Mouse (Mus musculus): ENCODE data around the gene Scgb1a1. TPM values are rescaled to one million over a fixed set of nuclear protein-coding genes. Genes with fewer than 3 reads are reported as not detected.
"Not testable (repeated sequence)": the region's sequence is repeated elsewhere in the genome, so short reads cannot be mapped to it uniquely, and the experiment has no call there.

The Scgb1a1 gene
- total and polyA plus RNA-seq, 3 experiments: not detected

DNA sequence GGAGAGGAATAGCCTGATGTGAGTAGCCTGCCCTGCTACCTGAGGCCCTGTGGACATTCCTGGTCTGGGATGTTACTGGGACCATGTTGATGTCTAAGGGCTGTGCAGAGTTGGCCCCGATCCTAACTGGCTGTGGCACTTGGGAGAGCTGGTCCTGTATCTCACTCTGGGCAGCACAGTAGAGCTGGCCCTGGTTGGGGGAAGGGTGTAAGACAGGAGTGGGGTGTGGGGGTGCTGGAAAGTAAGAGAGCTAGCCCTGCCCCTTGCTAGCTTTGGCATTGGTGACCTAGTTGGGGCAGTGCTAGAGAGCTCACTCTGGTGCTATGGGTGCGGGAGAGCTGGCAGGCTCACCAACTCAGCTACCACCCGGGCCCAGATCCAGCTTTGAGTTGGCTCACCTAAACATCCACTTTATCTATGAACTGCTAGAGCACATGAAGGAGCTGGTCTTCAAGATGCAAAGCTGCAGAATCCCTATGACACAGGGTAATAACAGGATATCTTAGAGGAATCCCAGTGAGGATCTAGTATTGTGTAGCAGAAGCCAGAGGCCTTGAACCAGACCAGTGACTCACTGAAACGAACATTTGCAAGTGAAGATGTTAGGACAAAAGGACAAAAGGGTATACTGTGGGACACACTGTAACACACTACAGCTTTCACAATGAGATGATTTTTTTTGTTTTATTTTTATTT, 40.9 kb upstream of the Scgb1a1 start:
- Histone ChIP-seq H3K36me3 (ENCODE audit: control insufficient read depth in 1 of 2, insufficient read depth in 2 of 2, low read length in 2 of 2) (peaks cover 10% of the 10 kb centered on the region in 2 experiments), H3K4me1 (ENCODE audit: control insufficient read depth in 1 of 2, insufficient read depth in 2 of 2, low read length in 2 of 2) (peaks cover 0 to 6% of the 10 kb centered on the region in 2 experiments), H3K9me3 (replicated peaks; ENCODE audit: insufficient read depth, low read length) (no peaks in the 10 kb centered on the region), H3K27ac (ENCODE audit: control insufficient read depth, low read depth, low read length) (no peak overlapping the region), H3K4me3 (ENCODE audit: control insufficient read depth in 1 of 2, insufficient read depth in 1 of 2, low read depth in 2 of 2, low read length in 2 of 2) (no peak overlapping the region), H3K9ac (ENCODE audit: control insufficient read depth, low read depth, low read length, poor library complexity, severe bottlenecking) (no peak overlapping the region), H3K27me3 (ENCODE audit: control insufficient read depth in 1 of 2, insufficient read depth in 2 of 2, low read length in 2 of 2) (no peaks in the 10 kb centered on the region), H3K79me2 (ENCODE audit: control insufficient read depth, insufficient read depth, low read length, poor library complexity) (0 out of 2 replicates have a peak, but pooled peaks cover 2% of the 10 kb centered on the region)
- TF ChIP-seq E2F4 (IDR thresholded peaks at IDR 0.05; ENCODE audit: borderline replicate concordance, low read depth, low read length) (no peak), ETS1 (IDR thresholded peaks at IDR 0.05; ENCODE audit: low read depth, low read length) (no peak), MAZ (IDR thresholded peaks at IDR 0.05; ENCODE audit: low read depth, low read length) (no peak), HCFC1 (IDR thresholded peaks at IDR 0.05; ENCODE audit: low read depth, low read length) (no peak)
- no peak for DNase-seq (ENCODE audit: low read depth, low spot score)

- not testable (repeated sequence) for H3K4me3 ChIP-seq (ENCODE audit: control insufficient read depth in 1 of 2, insufficient read depth in 1 of 2, low read depth in 2 of 2, low read length in 2 of 2); H3K9ac ChIP-seq (ENCODE audit: control insufficient read depth, low read depth, low read length, poor library complexity, severe bottlenecking); H3K36me3 ChIP-seq (ENCODE audit: control insufficient read depth in 1 of 2, insufficient read depth in 2 of 2, low read length in 2 of 2); H3K79me2 ChIP-seq (ENCODE audit: control insufficient read depth, insufficient read depth, low read length, poor library complexity); H3K4me1 ChIP-seq (ENCODE audit: control insufficient read depth in 1 of 2, insufficient read depth in 2 of 2, low read length in 2 of 2); H3K9me3 ChIP-seq (replicated peaks; ENCODE audit: insufficient read depth, low read length); DNase-seq (ENCODE audit: low read depth, low spot score); H3K27me3 ChIP-seq (ENCODE audit: control insufficient read depth in 1 of 2, insufficient read depth in 2 of 2, low read length in 2 of 2); H3K27ac ChIP-seq (ENCODE audit: control insufficient read depth, low read depth, low read length)
Observed at GRCm38 (mm10) chr19:9123986-9124385, 36.2 kb upstream of the Scgb1a1 start.

DNA sequence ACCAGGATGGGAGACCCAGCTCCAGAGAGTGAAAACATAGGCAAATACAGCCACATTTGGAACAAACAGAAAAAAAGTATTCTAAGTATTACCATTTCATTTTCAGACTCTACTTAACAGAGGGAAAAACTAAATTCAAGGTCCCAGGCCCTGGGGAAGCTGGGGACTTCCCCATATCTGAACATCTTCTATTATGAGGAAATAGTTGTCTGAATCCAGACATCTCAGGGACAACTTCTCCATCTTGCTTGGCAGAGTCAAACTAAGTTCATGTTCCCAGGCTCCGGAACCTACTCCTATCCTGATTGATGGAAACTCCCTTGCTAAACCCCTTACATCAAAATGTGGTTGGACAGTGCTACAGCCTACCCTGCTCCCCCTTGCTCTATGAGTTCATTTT, 34.6 kb upstream of the Scgb1a1 start:
- H3K9me3 ChIP-seq (replicated peaks; ENCODE audit: insufficient read depth, low read length): no peaks in the 10 kb centered on the region
- H3K27ac ChIP-seq (ENCODE audit: control insufficient read depth, low read depth, low read length): no peak overlapping the region
- TF ChIP-seq MAX (IDR thresholded peaks at IDR 0.05; ENCODE audit: low read length) (no peak), TBP (IDR thresholded peaks at IDR 0.05; ENCODE audit: low read depth, low read length) (no peak), USF2 (IDR thresholded peaks at IDR 0.05; ENCODE audit: borderline replicate concordance in 1 of 2, insufficient read depth in 1 of 2, low read depth in 1 of 2, low read length in 2 of 2) (no peak), MYB (IDR thresholded peaks at IDR 0.05; ENCODE audit: low read depth, low read length) (no peak), NRF1 (IDR thresholded peaks at IDR 0.05; ENCODE audit: insufficient read depth, low read depth, low read length, poor library complexity, severe bottlenecking) (no peak), GABPA (IDR thresholded peaks at IDR 0.05; ENCODE audit: low read depth, low read length) (no peak)
- H3K36me3 ChIP-seq (ENCODE audit: control insufficient read depth in 1 of 2, insufficient read depth in 2 of 2, low read length in 2 of 2): peaks cover 0 to 2% of the 10 kb centered on the region in 2 experiments; a peak in 1 of 4 replicates
- no peaks in the 10 kb centered on the region for H3K79me2 ChIP-seq (ENCODE audit: control insufficient read depth, insufficient read depth, low read length, poor library complexity)
- no peaks in the 10 kb centered on the region for H3K4me1 ChIP-seq (ENCODE audit: control insufficient read depth in 1 of 2, insufficient read depth in 2 of 2, low read length in 2 of 2)
- peak; percentile 32 for DNase-seq (ENCODE audit: low read depth, low spot score)
- H3K27me3 ChIP-seq (ENCODE audit: control insufficient read depth in 1 of 2, insufficient read depth in 2 of 2, low read length in 2 of 2): no peaks in the 10 kb centered on the region
- no peak overlapping the region for H3K9ac ChIP-seq (ENCODE audit: control insufficient read depth, low read depth, low read length, poor library complexity, severe bottlenecking)
- H3K4me3 ChIP-seq (ENCODE audit: control insufficient read depth in 1 of 2, insufficient read depth in 1 of 2, low read depth in 2 of 2, low read length in 2 of 2): no peak overlapping the region

Measured in MEL (cell line).